Mouse (Mus musculus): ENCODE measurements around the gene Gm20538.

Gm20538 gene

GRCm38 (mm10) chr19:44552731-44553130 lies at the start of gene Gm20538:
TSS of gene Gm20538 (minus strand) at chr19:44552831.
- DNase-seq (ENCODE audit: inconsistent ontology term) = no peak

GRCm38 (mm10) chr19:44594180-44594579 lies 41.5 kb upstream of the Gm20538 start:
- DNase-seq (ENCODE audit: inconsistent ontology term) = no peak

DNA sequence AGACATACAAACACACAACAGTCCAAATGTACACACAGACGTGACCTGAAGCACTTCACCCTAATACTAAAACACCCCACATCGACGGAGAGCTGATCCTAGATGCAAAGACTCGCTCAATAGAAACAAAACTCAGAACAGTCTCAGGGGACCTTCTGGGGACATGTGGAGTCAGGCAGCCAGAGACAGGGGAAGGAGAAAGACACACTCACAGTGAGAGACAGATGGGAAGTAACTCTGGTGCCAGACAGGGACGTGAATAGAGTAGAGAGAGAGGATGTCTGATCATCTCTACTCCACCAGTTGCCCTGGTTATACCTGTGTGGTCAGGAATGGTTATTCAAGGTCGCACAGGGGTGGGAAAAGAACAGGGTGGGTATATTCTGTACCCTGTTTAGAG lies 39.0 kb upstream of the Gm20538 start:
- no peak for DNase-seq (ENCODE audit: inconsistent ontology term)

- no peak for DNase-seq (ENCODE audit: inconsistent ontology term)
These were observed 38.4 kb upstream of the Gm20538 start for GRCm38 (mm10) chr19:44590992-44591391.

DNA sequence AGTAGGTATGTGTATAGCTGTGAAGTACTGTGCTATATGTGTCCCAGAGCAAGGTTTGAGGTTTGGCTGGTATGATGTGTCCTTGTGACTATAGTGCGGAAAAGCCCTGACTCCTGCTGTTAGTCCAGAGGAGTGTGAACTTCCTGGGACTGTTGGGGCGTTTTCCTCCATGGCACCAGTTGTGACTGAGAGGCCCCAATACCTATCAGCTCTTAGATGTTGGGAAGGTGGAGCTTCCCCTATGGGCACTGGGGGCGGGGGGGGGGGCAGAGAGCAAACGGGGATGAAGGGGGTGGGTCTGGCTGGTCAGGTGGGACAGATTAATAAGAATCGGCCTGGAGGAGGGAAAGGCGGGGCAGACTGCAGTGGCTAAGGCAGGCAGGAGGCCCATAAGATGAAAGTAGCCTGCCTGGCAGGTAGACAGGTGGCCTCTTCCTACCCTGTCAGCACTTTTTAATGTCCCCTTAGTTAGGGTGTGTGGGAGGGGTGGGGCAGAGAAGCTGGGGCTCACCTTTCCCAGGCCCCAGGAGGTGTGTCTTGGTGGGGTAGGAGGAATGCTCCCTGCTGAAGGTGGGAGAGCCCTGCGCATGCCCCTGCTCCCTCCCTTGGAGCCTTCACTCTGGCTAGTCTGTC lies 37.1 kb upstream of the Gm20538 start:
- no peak for DNase-seq (ENCODE audit: inconsistent ontology term)

GRCm38 (mm10) chr19:44588036-44588435 lies 35.4 kb upstream of the Gm20538 start:
- DNase-seq (ENCODE audit: inconsistent ontology term) = no peak

GRCm38 (mm10) chr19:44582638-44583309 lies 30.1 kb upstream of the Gm20538 start:
- DNase-seq (ENCODE audit: inconsistent ontology term) = peak; percentile 88

DNA sequence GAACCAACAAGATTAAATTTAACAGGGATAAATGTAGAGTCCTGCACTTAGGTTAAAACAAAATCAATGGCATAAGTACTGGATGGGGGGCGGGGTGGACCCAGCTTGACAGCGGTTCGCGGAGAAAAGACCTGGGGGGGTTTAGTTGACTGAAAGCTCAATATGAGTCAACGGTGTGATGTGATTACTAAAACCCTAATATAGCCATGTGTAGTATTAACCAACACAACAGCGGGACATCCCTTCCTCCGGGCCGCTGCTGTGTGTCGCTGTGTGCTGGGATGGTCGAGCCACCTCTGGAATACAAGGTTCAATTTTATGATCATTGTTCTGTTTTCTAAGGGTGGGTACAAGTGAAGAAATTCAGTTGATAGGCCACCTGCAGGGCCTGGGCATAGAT lies 29.5 kb upstream of the Gm20538 start:
- DNase-seq (ENCODE audit: inconsistent ontology term) = no peak

GRCm38 (mm10) chr19:44578038-44578437 lies 25.4 kb upstream of the Gm20538 start:
- no peak for DNase-seq (ENCODE audit: inconsistent ontology term)

DNA sequence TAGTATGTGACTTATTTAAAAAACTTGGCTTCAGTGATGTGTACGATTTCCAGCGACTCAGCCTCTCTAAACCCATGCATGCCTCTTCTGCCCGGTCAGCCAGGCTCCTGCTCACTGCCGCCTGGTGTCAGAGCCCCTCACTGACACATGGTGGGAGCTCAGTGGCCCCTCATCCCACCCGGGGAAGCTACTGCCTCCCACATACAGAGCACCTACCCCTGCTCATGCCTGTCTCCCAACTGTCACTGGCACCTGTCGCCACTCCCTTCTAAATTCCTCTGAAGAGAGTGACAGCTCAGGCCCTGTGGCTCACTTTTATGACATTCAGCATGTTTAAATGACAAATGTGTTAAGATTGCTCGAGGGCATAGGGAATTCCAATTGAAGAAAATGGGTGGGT lies 23.6 kb upstream of the Gm20538 start:
- DNase-seq (ENCODE audit: inconsistent ontology term) = no peak

- DNase-seq (ENCODE audit: inconsistent ontology term) = no peak
These were observed 15.1 kb upstream of the Gm20538 start for GRCm38 (mm10) chr19:44567763-44568162.

DNA sequence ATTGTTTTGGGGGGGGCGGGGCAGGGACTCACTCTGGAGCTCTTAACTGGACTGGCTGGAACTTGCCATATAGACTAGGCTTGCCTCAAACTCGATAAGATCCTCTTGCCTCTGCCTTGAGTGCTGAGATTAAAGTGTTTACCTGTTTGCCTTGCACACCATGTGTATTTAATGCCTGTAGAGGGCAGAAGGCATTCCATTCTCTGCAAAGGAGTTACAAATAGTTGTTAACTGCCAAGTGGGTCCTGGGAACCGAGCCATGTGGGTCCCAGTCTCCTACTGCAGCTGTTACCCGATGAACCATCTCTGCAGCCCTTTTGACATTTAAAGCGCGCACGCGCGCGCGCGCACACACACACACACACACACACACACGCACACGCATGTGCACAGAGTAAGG lies 11.4 kb upstream of the Gm20538 start:
- no peak for DNase-seq (ENCODE audit: inconsistent ontology term)

DNA sequence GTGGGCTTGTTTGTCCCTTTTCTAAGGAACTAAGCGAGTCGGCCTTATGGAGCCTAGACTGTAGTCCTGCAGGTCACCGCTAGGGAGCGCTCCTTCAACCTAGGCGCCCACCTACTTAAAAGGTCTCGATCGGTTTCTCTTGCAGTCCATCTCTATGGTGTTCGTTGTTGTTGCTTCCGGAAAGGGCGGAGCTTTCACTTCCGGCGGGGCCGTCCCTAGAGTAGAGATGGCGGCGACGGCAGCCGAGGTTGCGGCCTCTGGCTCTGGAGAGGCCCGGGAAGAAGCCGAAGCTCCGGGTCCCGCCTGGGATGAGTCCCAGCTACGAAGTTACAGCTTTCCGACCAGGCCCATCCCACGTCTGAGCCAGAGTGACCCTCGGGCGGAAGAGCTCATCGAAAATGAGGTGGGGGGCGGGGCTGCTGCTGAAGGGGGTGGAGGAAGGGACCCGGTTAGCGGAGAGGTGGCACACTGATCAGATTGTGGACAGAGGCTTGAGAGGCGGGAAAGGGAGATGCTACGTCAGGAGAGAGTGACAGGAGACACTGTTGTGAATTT lies 10.1 kb upstream of the Gm20538 start, which contains the start of gene Hif1an:
Hif1an (plus strand) TSS at position 199 of the 555 bp plus-strand sequence.
- peak; percentile 94 for DNase-seq (ENCODE audit: inconsistent ontology term)

DNA sequence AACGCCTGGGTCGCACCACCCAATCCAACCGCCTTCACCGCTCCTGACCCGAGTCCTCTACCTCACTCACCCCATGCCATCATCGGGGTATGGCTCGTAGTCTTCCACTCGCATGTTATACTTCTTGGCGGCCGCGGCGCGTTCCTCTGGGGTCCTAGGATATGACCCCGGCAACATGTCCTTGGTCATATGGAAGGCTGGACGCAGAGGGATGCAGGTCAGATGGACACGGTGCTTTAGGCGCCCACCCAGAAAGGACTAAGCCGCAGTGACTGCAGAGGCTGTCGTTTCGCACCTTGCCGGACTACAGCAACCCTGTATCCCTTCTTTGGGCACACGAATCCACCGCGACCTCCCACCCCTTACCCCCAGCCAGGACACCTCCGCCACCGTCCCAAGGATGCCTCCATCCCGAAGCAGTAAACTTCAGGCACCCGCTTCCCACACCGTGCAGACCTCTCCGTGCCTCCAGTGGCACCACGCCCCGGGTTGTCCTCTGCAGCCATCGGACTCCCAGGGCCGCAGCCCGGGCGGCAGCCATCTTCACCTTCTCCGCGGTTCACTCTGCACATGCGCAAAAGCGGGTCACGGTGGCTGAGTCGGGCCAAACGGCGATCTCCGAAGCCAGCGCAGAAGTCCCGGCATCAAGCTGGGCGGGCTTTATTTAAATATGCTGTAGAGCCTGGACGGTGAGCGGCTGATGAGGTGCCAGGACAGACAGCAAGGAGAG lies 2.4 kb upstream of the Gm20538 start, which contains the start of gene Ndufb8:
Ndufb8 (minus strand) TSS at position 580 of the 730 bp plus-strand sequence.
- peak; percentile 89 for DNase-seq (ENCODE audit: inconsistent ontology term)

- no peak for DNase-seq (ENCODE audit: inconsistent ontology term)
These were observed 1.8 kb upstream of the Gm20538 start for GRCm38 (mm10) chr19:44554490-44554860.

- DNase-seq (ENCODE audit: inconsistent ontology term) = no peak
These were observed 655 bp upstream of the Gm20538 start for GRCm38 (mm10) chr19:44553286-44553685.

DNA sequence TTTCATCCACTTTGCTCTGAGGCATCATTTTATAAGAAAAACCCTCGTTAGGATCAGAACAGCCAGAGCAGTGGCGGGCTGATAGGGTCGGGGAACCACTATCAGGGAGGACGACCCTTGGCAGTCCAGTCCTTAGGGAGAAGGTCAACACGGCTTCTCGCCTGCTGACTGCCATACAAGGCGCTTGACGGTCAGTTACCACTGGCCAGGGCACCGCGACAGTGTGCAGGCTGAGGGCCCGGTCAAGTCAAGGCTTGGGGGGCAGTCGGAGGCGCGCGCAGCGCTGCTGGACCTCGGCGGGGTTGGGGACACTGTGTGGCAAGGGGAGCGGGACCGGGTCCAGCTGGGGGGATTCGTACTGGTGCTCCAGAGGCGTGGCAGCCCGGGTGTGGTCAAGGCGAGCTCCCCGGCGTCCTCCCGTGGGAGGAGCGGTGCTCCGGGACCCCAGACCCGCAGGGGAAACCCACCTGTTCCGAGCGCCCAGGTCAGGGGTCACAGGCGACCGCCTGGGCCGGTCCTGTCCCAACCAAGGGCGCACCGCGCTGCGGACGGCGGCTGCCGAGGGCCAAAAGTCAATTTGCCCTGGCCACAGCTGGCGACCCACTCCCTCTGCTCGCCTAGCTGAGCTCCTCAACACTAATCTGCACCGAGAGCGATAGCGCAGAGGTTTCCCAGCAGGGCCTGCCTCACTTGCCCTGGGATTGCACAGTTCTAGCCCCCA lies 7.2 kb downstream of the Gm20538 start, which contains the start of gene Sec31b:
Sec31b (minus strand) TSS at position 544 of the 721 bp plus-strand sequence.
- peak; percentile 16 for DNase-seq (ENCODE audit: inconsistent ontology term)

DNA sequence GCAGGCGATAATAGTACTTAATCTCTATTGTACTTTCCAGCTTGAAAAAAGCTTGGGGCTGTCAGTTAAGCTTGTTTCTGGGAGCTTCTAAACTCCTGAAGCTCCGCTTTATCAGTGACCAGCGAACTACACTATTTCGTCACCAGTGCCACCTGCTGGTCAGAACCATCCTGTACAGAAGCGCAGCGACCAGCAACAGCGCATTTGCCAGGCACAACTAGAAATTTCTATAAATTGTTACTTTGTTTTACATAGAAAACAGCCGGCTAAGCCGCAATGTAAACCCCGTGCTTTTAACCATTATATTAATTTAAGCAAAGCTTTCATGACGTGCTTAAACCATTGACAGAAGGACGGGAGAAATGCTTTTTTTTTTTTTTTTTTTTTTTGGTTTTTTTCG lies 7.9 kb downstream of the Gm20538 start:
- DNase-seq (ENCODE audit: inconsistent ontology term) = peak; percentile 58

DNA sequence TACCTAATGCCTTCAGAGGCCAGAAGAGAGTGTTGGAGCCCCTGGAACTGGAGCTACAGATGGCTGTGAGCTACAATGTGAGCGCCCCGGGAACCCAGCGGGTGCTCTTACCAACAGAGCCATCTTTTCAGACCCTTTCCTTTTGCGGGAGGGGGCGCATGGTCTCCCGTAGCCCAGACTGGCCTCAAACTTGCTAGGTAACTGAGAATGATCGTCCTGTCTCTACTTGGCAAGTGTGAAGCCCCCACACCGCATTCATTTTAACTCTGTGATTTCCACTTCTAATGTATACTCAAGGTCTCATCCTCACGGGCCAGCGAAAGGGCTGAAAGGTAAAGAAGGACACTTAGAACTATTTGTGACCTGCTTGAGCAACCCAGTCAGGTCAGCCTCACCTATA lies 8.3 kb downstream of the Gm20538 start:
- DNase-seq (ENCODE audit: inconsistent ontology term) = no peak

- DNase-seq (ENCODE audit: inconsistent ontology term) = no peak
These were observed 9.9 kb downstream of the Gm20538 start for GRCm38 (mm10) chr19:44542694-44543178.

- DNase-seq (ENCODE audit: inconsistent ontology term) = no peak
These were observed 15.2 kb downstream of the Gm20538 start for GRCm38 (mm10) chr19:44537416-44537815.

Measured in Muller cell, postnatal 12 days (primary cell).